In genomic region chr2:124895002-124895401, GRCm38 (mm10) we compare ENCODE assay signal across 30 mouse cellular contexts.
A peak's percentile ranks its signal among the peaks of the same experiment; 100 is the strongest.
DNase-seq lines count a peak whose midpoint lies in the region; ATAC-seq and TF ChIP-seq lines count a peak whose summit lies in the region.
"Had no signal": no experiment of that assay in that cellular context is flagged by ENCODE, and none has a peak within 500 bp of the region (broad histone marks: within the 10 kb centered on the region; RNA-seq: fewer than 3 reads in every experiment).

No protein-coding gene starts in this region.

- intact Hi-C loops in gastrocnemius, adult 2 months (cut with DNase I), result no loop called here

- no peaks in the 10 kb centered on the region for H3K27me3 ChIP-seq in lung, embryonic 14.5 days (ENCODE audit: insufficient read depth, low read length)
- H3K27me3 ChIP-seq: CH12.LX; embryonic facial prominence, embryonic 13.5 days; embryonic facial prominence, embryonic 15.5 days; forebrain, embryonic 12.5 days; Patski had no signal

- TF ChIP-seq CTCF in gastrocnemius, adult 2 months (IDR thresholded peaks at IDR 0.05), result no peak
- TF ChIP-seq CTCF in lung, embryonic 14.5 days (IDR thresholded peaks at IDR 0.05; ENCODE audit: low read depth), result no peak
- TF ChIP-seq CTCF in lung, adult 2 months (IDR thresholded peaks at IDR 0.05; ENCODE audit: insufficient read depth, low read length), result no peak

- no peak for ATAC-seq in lung, embryonic 14.5 days (ENCODE audit: insufficient read depth)
- ATAC-seq: activated CD4-positive, CD25-positive, alpha-beta regulatory T cell, adult 4 months; CD4-positive, CD25-positive, alpha-beta regulatory T cell, adult 4 months; forebrain, embryonic 14.5 days; forebrain, embryonic 16.5 days; Patski had no signal

- DNase-seq in gastrocnemius, adult 2 months, result peak; percentile 39
- no peak for DNase-seq in gastrocnemius, postnatal 10 days
- DNase-seq in lung, embryonic 14.5 days, result peak; percentile 6
- DNase-seq in lung, adult 2 months, result no peak
- peak; percentile 21 for DNase-seq in adipocyte (ENCODE audit: low spot score)
- peak; percentile 74 for DNase-seq in skeletal muscle tissue, adult 2 months (ENCODE audit: low read depth, low spot score)
- DNase-seq in heart, adult 9 months (ENCODE audit: low spot score in 2 of 2), result no peak
- no peak for DNase-seq in cerebellum, postnatal 25 days
- DNase-seq: adrenal gland, adult 2 months; adrenal gland, postnatal 10 days; adrenal gland, postnatal 25 days; B cell, adult 2 months; cerebellum, adult 11 months; cerebellum, adult 18-20 months; cerebellum, adult 9-10 months; cerebellum, postnatal 10 days; cerebellum, postnatal 36 days; embryo, embryonic 11 days had no signal

- H3K9me3 ChIP-seq in lung, embryonic 14.5 days (ENCODE audit: low read depth, low read length), result no peaks in the 10 kb centered on the region
- H3K9me3 ChIP-seq: embryonic facial prominence, embryonic 13.5 days; embryonic facial prominence, embryonic 15.5 days; forebrain, embryonic 10.5 days; forebrain, embryonic 12.5 days had no signal

- no peak for TF ChIP-seq POLR2A in lung, adult 2 months (IDR thresholded peaks at IDR 0.05; ENCODE audit: borderline replicate concordance, extremely low read depth, low read depth, low read length)

- no peaks in the 10 kb centered on the region for H3K36me3 ChIP-seq in lung, embryonic 14.5 days (ENCODE audit: insufficient read depth)
- H3K36me3 ChIP-seq: embryonic facial prominence, embryonic 13.5 days; embryonic facial prominence, embryonic 15.5 days; forebrain, embryonic 10.5 days; forebrain, embryonic 12.5 days; G1E had no signal

- H3K9ac ChIP-seq in lung, embryonic 14.5 days, result no peak overlapping the region
- H3K9ac ChIP-seq: embryonic facial prominence, embryonic 13.5 days; embryonic facial prominence, embryonic 15.5 days; forebrain, embryonic 12.5 days had no signal

- H3K4me2 ChIP-seq in lung, embryonic 14.5 days, result no peak overlapping the region
- H3K4me2 ChIP-seq: embryonic facial prominence, embryonic 13.5 days; embryonic facial prominence, embryonic 15.5 days; forebrain, embryonic 12.5 days had no signal

- H3K27ac ChIP-seq in gastrocnemius, adult 2 months, result no peak overlapping the region
- H3K27ac ChIP-seq in lung, embryonic 14.5 days (ENCODE audit: low read depth), result no peak overlapping the region
- H3K27ac ChIP-seq: embryonic facial prominence, embryonic 13.5 days; embryonic facial prominence, embryonic 15.5 days; forebrain, embryonic 10.5 days; forebrain, embryonic 12.5 days had no signal

- H3K4me1 ChIP-seq in lung, embryonic 14.5 days (ENCODE audit: insufficient read depth), result no peaks in the 10 kb centered on the region
- H3K4me1 ChIP-seq in lung, adult 2 months (ENCODE audit: control insufficient read depth, insufficient read depth, low read length), result no peaks in the 10 kb centered on the region
- H3K4me1 ChIP-seq: embryonic facial prominence, embryonic 13.5 days; embryonic facial prominence, embryonic 15.5 days; forebrain, embryonic 10.5 days; forebrain, embryonic 12.5 days had no signal

- H3K4me3 ChIP-seq in gastrocnemius, adult 2 months, result no peak overlapping the region
- H3K4me3 ChIP-seq in lung, embryonic 14.5 days (ENCODE audit: low read depth, low read length), result no peak overlapping the region
- H3K4me3 ChIP-seq in lung, adult 2 months (replicated peaks; ENCODE audit: extremely low read depth, low read depth, low read length), result no peak overlapping the region
- H3K4me3 ChIP-seq: embryonic facial prominence, embryonic 13.5 days; embryonic facial prominence, embryonic 15.5 days; erythroblast, embryonic 14.5 days; forebrain, embryonic 10.5 days; forebrain, embryonic 12.5 days had no signal

- WGBS in lung, embryonic 14.5 days, result 88% methylated on average over 4 of the region's 4 CpGs
- 91% methylated on average over 4 of the region's 4 CpGs for whole genome bisulfite sequencing in lung, adult 2 months

Comparison
In these comparisons a context has a peak if more than half of its experiments do, and no peak if none do; other contexts are left out.
1. DNase-seq: peak in gastrocnemius, adult 2 months (single experiment), lung, embryonic 14.5 days (single experiment), adipocyte (single experiment) and skeletal muscle tissue, adult 2 months (single experiment); none in gastrocnemius, postnatal 10 days (single experiment), lung, adult 2 months (single experiment), heart, adult 9 months (0 of 2) and cerebellum, postnatal 25 days (0 of 2).